ENCODE assay signal across 22 mouse cellular contexts in the genomic region with DNA sequence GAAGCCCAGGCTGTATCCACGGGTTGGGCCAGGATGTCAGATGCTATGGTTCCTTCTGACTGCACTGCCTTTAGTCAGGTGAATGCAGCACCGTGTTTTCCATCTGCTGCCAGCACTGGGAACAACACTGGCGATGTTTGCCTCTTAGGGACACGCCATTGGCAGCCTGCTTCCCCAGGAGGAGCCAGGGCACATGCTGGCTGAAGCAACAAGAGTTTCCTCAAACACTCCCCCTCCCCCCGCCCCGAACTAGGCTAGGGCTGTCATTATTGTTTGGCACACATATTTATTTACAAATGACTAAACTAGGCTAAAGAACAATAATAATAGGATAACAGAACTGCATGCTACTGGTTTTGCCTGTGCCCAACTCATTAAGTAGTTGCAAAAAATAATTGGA.
"Had no signal": no experiment of that assay in that cellular context is flagged by ENCODE, and none has a peak within 500 bp of the region (broad histone marks: within the 10 kb centered on the region; RNA-seq: fewer than 3 reads in every experiment).

No protein-coding gene starts in this region.

- H3K9me3 ChIP-seq: limb, embryonic 10.5 days; neural tube, embryonic 13.5 days had no signal

- H3K27me3 ChIP-seq: limb, embryonic 13.5 days; neural tube, embryonic 13.5 days had no signal

- H3K4me3 ChIP-seq: layer of hippocampus, adult 2 months; limb, embryonic 10.5 days; limb, embryonic 13.5 days; myocyte; neural tube, embryonic 13.5 days had no signal

- H3K9ac ChIP-seq: limb, embryonic 13.5 days; liver, embryonic 14.5 days; liver, postnatal 0 days; lung, embryonic 14.5 days; neural tube, embryonic 13.5 days had no signal

- H3K4me1 ChIP-seq: limb, embryonic 13.5 days; neural tube, embryonic 13.5 days had no signal

- H3K27ac ChIP-seq: kidney, postnatal 0 days; layer of hippocampus, adult 2 months; limb, embryonic 10.5 days; limb, embryonic 13.5 days; liver, embryonic 14.5 days; neural tube, embryonic 13.5 days; stomach, postnatal 0 days had no signal

- H3K36me3 ChIP-seq: limb, embryonic 10.5 days; limb, embryonic 13.5 days; neural tube, embryonic 13.5 days had no signal

- DNase-seq: kidney, adult 2 months; kidney, postnatal 25 days; layer of hippocampus, adult 9-11 months; liver, postnatal 0 days; lung, embryonic 14.5 days; lung, postnatal 10 days; lung, postnatal 4 days; midbrain, embryonic 14.5 days; right cerebral cortex, adult 18-20 months; right cerebral cortex, postnatal 14 days; right cerebral cortex, postnatal 4 days; thymus, adult 2 months; thymus, postnatal 14 days; thymus, postnatal 4 days had no signal
